Comparison of ENCODE assay signal across 10 mouse cellular contexts in genomic region chr1:37491672-37492071, GRCm38 (mm10). TPM values are rescaled to one million over a fixed set of nuclear protein-coding genes. Genes with fewer than 3 reads are reported as not detected.
DNase-seq lines count a peak whose midpoint lies in the region; ATAC-seq and TF ChIP-seq lines count a peak whose summit lies in the region.
"Had no signal": no experiment of that assay in that cellular context is flagged by ENCODE, and none has a peak within 500 bp of the region (broad histone marks: within the 10 kb centered on the region; RNA-seq: fewer than 3 reads in every experiment).

No protein-coding gene starts in this region.

- no peak overlapping the region for H3K9ac ChIP-seq in stomach, postnatal 0 days (ENCODE audit: low read length)
- H3K9ac ChIP-seq: heart, embryonic 15.5 days; limb, embryonic 13.5 days had no signal

- no peak for TF ChIP-seq CTCF in thymus, adult 2 months (IDR thresholded peaks at IDR 0.05; ENCODE audit: borderline replicate concordance, control insufficient read depth, extremely low read depth, insufficient read depth, low read length, poor library complexity)
- no peak for TF ChIP-seq CTCF in stomach, postnatal 0 days (IDR thresholded peaks at IDR 0.05; ENCODE audit: low read depth)

- peak overlapping the region; percentile 80 for H3K27ac ChIP-seq in thymus, adult 2 months (ENCODE audit: control insufficient read depth, insufficient read depth, low read length)
- H3K27ac ChIP-seq in brown adipose tissue, adult 24 weeks (replicated peaks; ENCODE audit: low read depth, low read length) = peak overlapping the region; percentile 29; the same call in 1 of the 2 replicates
- H3K27ac ChIP-seq in stomach, postnatal 0 days (replicated peaks) = no peak overlapping the region
- H3K27ac ChIP-seq: heart, embryonic 15.5 days; kidney, postnatal 0 days; limb, embryonic 13.5 days had no signal

- no peak overlapping the region for H3K4me2 ChIP-seq in stomach, postnatal 0 days (replicated peaks; ENCODE audit: low read depth)
- H3K4me2 ChIP-seq: heart, embryonic 15.5 days; limb, embryonic 13.5 days had no signal

- peaks cover 28% of the 10 kb centered on the region for H3K4me1 ChIP-seq in thymus, adult 2 months (replicated peaks; ENCODE audit: control insufficient read depth, insufficient read depth, low read length)
- H3K4me1 ChIP-seq in brown adipose tissue, adult 24 weeks (ENCODE audit: control insufficient read depth, insufficient read depth, insufficient read length, low read length) = peaks cover 2% of the 10 kb centered on the region
- H3K4me1 ChIP-seq in stomach, postnatal 0 days (replicated peaks; ENCODE audit: control insufficient read depth, insufficient read depth) = no peaks in the 10 kb centered on the region
- H3K4me1 ChIP-seq: heart, embryonic 15.5 days had no signal

- no peak for TF ChIP-seq POLR2A in thymus, adult 2 months (IDR thresholded peaks at IDR 0.05; ENCODE audit: control insufficient read depth, extremely low read depth, insufficient read depth, low read length, poor library complexity)

- H3K9me3 ChIP-seq in stomach, postnatal 0 days (ENCODE audit: control insufficient read depth, low read length) = no peaks in the 10 kb centered on the region
- H3K9me3 ChIP-seq: heart, embryonic 15.5 days; limb, embryonic 13.5 days had no signal

- no peaks in the 10 kb centered on the region for H3K27me3 ChIP-seq in thymus, adult 2 months (ENCODE audit: control insufficient read depth, insufficient read depth, low read length)
- H3K27me3 ChIP-seq in stomach, postnatal 0 days (ENCODE audit: control insufficient read depth, insufficient read depth, low read length) = no peaks in the 10 kb centered on the region
- H3K27me3 ChIP-seq: heart, embryonic 15.5 days; limb, embryonic 13.5 days had no signal

- H3K4me3 ChIP-seq in thymus, adult 2 months (ENCODE audit: control insufficient read depth, insufficient read depth, low read length) = peak overlapping the region; percentile 3; the same call in 1 of the 2 replicates
- no peak overlapping the region for H3K4me3 ChIP-seq in brown adipose tissue, adult 24 weeks (ENCODE audit: insufficient read depth, low read depth, low read length)
- no peak overlapping the region for H3K4me3 ChIP-seq in stomach, postnatal 0 days (ENCODE audit: low read depth, low read length)
- H3K4me3 ChIP-seq: heart, embryonic 15.5 days; limb, embryonic 13.5 days had no signal

- peak; percentile 64; the same call in 1 of the 2 replicates for ATAC-seq in stomach, postnatal 0 days (ENCODE audit: low FRiP score, low TSS enrichment)

- DNase-seq in thymus, adult 2 months = no peak
- DNase-seq in thymus, adult 18-20 months = no peak
- peak; percentile 52 to 53 for DNase-seq in lung, postnatal 4 days
- peak; percentile 27 for DNase-seq in stomach, postnatal 0 days (ENCODE audit: low spot score)
- DNase-seq in gastrocnemius, postnatal 14 days = no peak
- no peak for DNase-seq in adipocyte (ENCODE audit: low spot score)

- intact Hi-C loops in gastrocnemius, postnatal 14 days (cut with DNase I; ENCODE audit: low total_unique reads) = no loop called here

- H3K36me3 ChIP-seq in thymus, adult 2 months (ENCODE audit: control insufficient read depth, insufficient read depth, low read length) = peaks cover 6% of the 10 kb centered on the region; the same call in 1 of the 2 replicates
- no peaks in the 10 kb centered on the region for H3K36me3 ChIP-seq in stomach, postnatal 0 days (ENCODE audit: control insufficient read depth, insufficient read depth, low read length)
- H3K36me3 ChIP-seq: heart, embryonic 15.5 days had no signal

- TF ChIP-seq EP300 in stomach, postnatal 0 days (optimal IDR thresholded peaks at IDR 0.05) = no peak

- 5% methylated on average over 7 of the region's 7 CpGs for WGBS in thymus, adult 2 months
- 66% methylated on average over 7 of the region's 7 CpGs for WGBS in stomach, postnatal 0 days

RNA-seq across cellular contexts. Expression of gene Mgat4a, which starts 49.1 kb away (rescaled TPM):
- polyA plus RNA-seq in thymus, adult 2 months (2012; rRNA removed) = 20.3 and 20.6 TPM in 2 replicates
- polyA plus RNA-seq in brown adipose tissue, adult 24 weeks (2012; ENCODE audit: insufficient read depth, insufficient read length, missing spikeins) = 2.2 and 2.4 TPM in 2 replicates
- 13.7 and 13.8 TPM in 2 replicates for polyA plus RNA-seq in stomach, postnatal 0 days (2015; fragmentation: Nextera tagmentation; extraction: Ambion mirVana)
- 1 to 10 TPM; 5.1 to 8.5 TPM for total RNA-seq in gastrocnemius, postnatal 14 days (2021)

Comparison
In these comparisons a context has a peak if more than half of its experiments do, and no peak if none do; other contexts are left out.
1. DNase-seq: peak in lung, postnatal 4 days (2 of 2) and stomach, postnatal 0 days (single experiment); none in thymus, adult 2 months (single experiment), thymus, adult 18-20 months (0 of 2), gastrocnemius, postnatal 14 days (single experiment) and adipocyte (single experiment).